Mouse (Mus musculus) monocyte, adult 2 months (primary cell): ENCODE results near the gene Rnf103.
A peak's percentile ranks its signal among the peaks of the same experiment; 100 is the strongest.
"Not testable (repeated sequence)": the region's sequence is repeated elsewhere in the genome, so short reads cannot be mapped to it uniquely, and the experiment has no call there.

Experiments
- DNase-seq, 2 experiments: peaks; one replicate each; pipeline ENCODE4 v3.0.0; 2022; ENCODE audit warnings: low spot score in 2 of 2, low read depth in 1 of 2

Gene Rnf103

GRCm38 (mm10) chr6:71493675-71494340 lies at the start of gene Rnf103:
Gene Rnf103 (plus strand): TSS chr6:71493894.
- peak; percentile 47 to 82 for DNase-seq

- no peak for DNase-seq
Measured at GRCm38 (mm10) chr6:71444756-71445155, 48.9 kb upstream of the Rnf103 start.

- DNase-seq = no peak
Measured at GRCm38 (mm10) chr6:71445560-71445959, 48.1 kb upstream of the Rnf103 start.

GRCm38 (mm10) chr6:71452792-71453191 lies 40.9 kb upstream of the Rnf103 start:
- DNase-seq = no peak

- DNase-seq = not testable (repeated sequence)
Measured at GRCm38 (mm10) chr6:71453983-71454739, 39.5 kb upstream of the Rnf103 start.

- DNase-seq = no peak
Measured at GRCm38 (mm10) chr6:71457956-71458608, 35.6 kb upstream of the Rnf103 start.

GRCm38 (mm10) chr6:71465146-71465545 lies 28.5 kb upstream of the Rnf103 start:
- DNase-seq = no peak

GRCm38 (mm10) chr6:71467766-71468165 lies 25.9 kb upstream of the Rnf103 start:
- DNase-seq = no peak

GRCm38 (mm10) chr6:71469291-71469690 lies 24.4 kb upstream of the Rnf103 start:
- DNase-seq = no peak

- no peak for DNase-seq
Measured at GRCm38 (mm10) chr6:71471830-71472520, 21.7 kb upstream of the Rnf103 start.

GRCm38 (mm10) chr6:71472786-71473185 lies 20.9 kb upstream of the Rnf103 start:
- no peak for DNase-seq

GRCm38 (mm10) chr6:71475604-71476003 lies 18.1 kb upstream of the Rnf103 start:
- DNase-seq = no peak

GRCm38 (mm10) chr6:71476783-71477182 lies 16.9 kb upstream of the Rnf103 start:
- DNase-seq = no peak

- DNase-seq = not testable (repeated sequence)
Measured at GRCm38 (mm10) chr6:71478816-71479568, 14.7 kb upstream of the Rnf103 start.

- DNase-seq = not testable (repeated sequence)
Measured at GRCm38 (mm10) chr6:71479588-71479987, 14.1 kb upstream of the Rnf103 start.

GRCm38 (mm10) chr6:71480136-71480535 lies 13.6 kb upstream of the Rnf103 start:
- no peak for DNase-seq

GRCm38 (mm10) chr6:71481136-71481535 lies 12.6 kb upstream of the Rnf103 start:
- DNase-seq = no peak

GRCm38 (mm10) chr6:71485246-71485645 lies 8.4 kb upstream of the Rnf103 start:
- DNase-seq = no peak

- no peak for DNase-seq
Measured at GRCm38 (mm10) chr6:71486226-71486625, 7.5 kb upstream of the Rnf103 start.

- DNase-seq = no peak
Measured at GRCm38 (mm10) chr6:71486867-71487266, 6.8 kb upstream of the Rnf103 start.

GRCm38 (mm10) chr6:71487966-71488365 lies 5.7 kb upstream of the Rnf103 start:
- no peak for DNase-seq
